ENCODE assay signal across 24 mouse cellular contexts in the genomic region with DNA sequence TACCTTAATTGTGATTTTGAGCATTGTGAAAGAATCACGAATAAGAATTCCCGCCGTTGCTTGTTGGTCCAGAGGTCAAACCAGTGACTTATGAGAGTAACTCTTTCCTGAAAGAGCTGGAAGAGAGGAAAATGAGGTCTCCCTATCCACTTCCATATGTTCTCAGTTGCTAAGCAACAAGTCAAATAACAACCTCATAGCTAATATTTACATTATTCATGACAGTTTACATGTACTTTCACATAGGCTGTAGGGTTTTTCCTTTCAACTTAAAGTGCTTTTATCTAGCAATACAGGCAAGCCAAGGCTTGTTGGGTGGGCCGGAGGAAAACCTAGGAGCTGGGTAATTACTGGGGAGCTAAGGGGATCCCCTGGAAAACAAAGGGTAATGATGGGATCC. TPM values are rescaled to one million over a fixed set of nuclear protein-coding genes. Genes with fewer than 3 reads are reported as not detected.
"Had no signal": no experiment of that assay in that cellular context is flagged by ENCODE, and none has a peak within 500 bp of the region (broad histone marks: within the 10 kb centered on the region; RNA-seq: fewer than 3 reads in every experiment).

No protein-coding gene starts in this region.

- H3K9me3 ChIP-seq: limb, embryonic 10.5 days; limb, embryonic 13.5 days; liver, embryonic 12.5 days; liver, embryonic 15.5 days; midbrain, embryonic 12.5 days; neural tube, embryonic 12.5 days; neural tube, embryonic 15.5 days had no signal

- DNase-seq: kidney, adult 2 months; kidney, postnatal 25 days; layer of hippocampus, adult 9-11 months; liver; lung, adult 18-20 months; lung, postnatal 36 days; right cerebral cortex, adult 18-20 months; right cerebral cortex, postnatal 14 days; right cerebral cortex, postnatal 4 days; thymus, adult 2 months; thymus, postnatal 14 days; thymus, postnatal 4 days had no signal

- H3K36me3 ChIP-seq: limb, embryonic 10.5 days; limb, embryonic 13.5 days; liver, embryonic 12.5 days; liver, embryonic 15.5 days; midbrain, embryonic 12.5 days; neural tube, embryonic 12.5 days; neural tube, embryonic 15.5 days had no signal

- H3K4me1 ChIP-seq: neural tube, embryonic 12.5 days; neural tube, embryonic 15.5 days had no signal

- H3K4me3 ChIP-seq: layer of hippocampus, adult 2 months; limb, embryonic 10.5 days; limb, embryonic 13.5 days; liver, embryonic 12.5 days; liver, embryonic 15.5 days; midbrain, embryonic 12.5 days; neural tube, embryonic 12.5 days; neural tube, embryonic 15.5 days had no signal

- H3K27ac ChIP-seq: kidney, postnatal 0 days; layer of hippocampus, adult 2 months; limb, embryonic 10.5 days; limb, embryonic 13.5 days; liver, embryonic 12.5 days; liver, embryonic 15.5 days; midbrain, embryonic 12.5 days; neural tube, embryonic 12.5 days; neural tube, embryonic 15.5 days had no signal

- ATAC-seq: intestine, postnatal 0 days; liver, embryonic 12.5 days; lung, postnatal 0 days had no signal

- H3K4me2 ChIP-seq: limb, embryonic 13.5 days; liver, embryonic 12.5 days; liver, embryonic 15.5 days; midbrain, embryonic 12.5 days; neural tube, embryonic 12.5 days; neural tube, embryonic 15.5 days had no signal

- H3K9ac ChIP-seq: limb, embryonic 13.5 days; liver, embryonic 12.5 days; liver, embryonic 15.5 days; midbrain, embryonic 12.5 days; neural tube, embryonic 12.5 days; neural tube, embryonic 15.5 days had no signal

- H3K27me3 ChIP-seq: limb, embryonic 13.5 days; liver, embryonic 12.5 days; liver, embryonic 15.5 days; midbrain, embryonic 12.5 days; neural tube, embryonic 12.5 days; neural tube, embryonic 15.5 days had no signal

RNA-seq across cellular contexts. Expression of a gene that starts 10.8 kb away (rescaled TPM):
- polyA plus RNA-seq: kidney, adult 2 months; large intestine, adult 2 months; liver, embryonic 15.5 days had no signal
